Mouse (Mus musculus): ENCODE measurements around the gene Morn1. TPM values are rescaled to one million over a fixed set of nuclear protein-coding genes. Genes with fewer than 3 reads are reported as not detected.

The Morn1 gene
- polyA plus RNA-seq, 1 experiment from 2014 or later: 5.4 TPM

- peaks cover 57% of the 10 kb centered on the region for H3K4me1 ChIP-seq
- DNase-seq (ENCODE audit: low spot score): no peak
- H3K27ac ChIP-seq (replicated peaks): peak overlapping the region; percentile 57
- 68% methylated on average over 7 of the region's 7 CpGs for WGBS
- H3K36me3 ChIP-seq (replicated peaks): peaks cover 41% of the 10 kb centered on the region
- no peaks in the 10 kb centered on the region for H3K27me3 ChIP-seq (replicated peaks; ENCODE audit: low read depth, poor library complexity, severe bottlenecking)
- no peaks in the 10 kb centered on the region for H3K9me3 ChIP-seq
- H3K4me3 ChIP-seq: no peak overlapping the region
These were observed 76.3 kb downstream of the Morn1 start for GRCm38 (mm10) chr4:155162433-155163319.

- peak overlapping the region; percentile 57 for H3K27ac ChIP-seq (replicated peaks)
- H3K9me3 ChIP-seq: no peaks in the 10 kb centered on the region
- 36% methylated on average over 4 of the region's 4 CpGs for WGBS
- no peaks in the 10 kb centered on the region for H3K27me3 ChIP-seq (replicated peaks; ENCODE audit: low read depth, poor library complexity, severe bottlenecking)
- DNase-seq (ENCODE audit: low spot score): no peak
- H3K4me3 ChIP-seq: no peak overlapping the region
- H3K4me1 ChIP-seq: peaks cover 62% of the 10 kb centered on the region
- H3K36me3 ChIP-seq (replicated peaks): peaks cover 35% of the 10 kb centered on the region
These were observed 76.9 kb downstream of the Morn1 start for GRCm38 (mm10) chr4:155163320-155163651.

GRCm38 (mm10) chr4:155163685-155164084 lies 77.3 kb downstream of the Morn1 start:
- Histone ChIP-seq H3K36me3 (replicated peaks) (peaks cover 31% of the 10 kb centered on the region), H3K27me3 (replicated peaks; ENCODE audit: low read depth, poor library complexity, severe bottlenecking) (no peaks in the 10 kb centered on the region), H3K4me3 (no peak overlapping the region), H3K27ac (replicated peaks) (peak overlapping the region; percentile 45; the same call in 1 of the 2 replicates), H3K9me3 (no peaks in the 10 kb centered on the region), H3K4me1 (peaks cover 63% of the 10 kb centered on the region)
- no peak for DNase-seq (ENCODE audit: low spot score)
- WGBS: 52% methylated on average over 8 of the region's 8 CpGs

GRCm38 (mm10) chr4:155164550-155164949 lies 78.2 kb downstream of the Morn1 start:
- peak overlapping the region; percentile 45; the same call in 1 of the 2 replicates for H3K27ac ChIP-seq (replicated peaks)
- H3K27me3 ChIP-seq (replicated peaks; ENCODE audit: low read depth, poor library complexity, severe bottlenecking): no peaks in the 10 kb centered on the region
- WGBS: 84% methylated on average over 6 of the region's 6 CpGs
- no peak for DNase-seq (ENCODE audit: low spot score)
- no peaks in the 10 kb centered on the region for H3K9me3 ChIP-seq
- H3K36me3 ChIP-seq (replicated peaks): peaks cover 23% of the 10 kb centered on the region
- H3K4me1 ChIP-seq: peaks cover 64% of the 10 kb centered on the region
- H3K4me3 ChIP-seq: no peak overlapping the region

GRCm38 (mm10) chr4:155165861-155166260 lies 79.5 kb downstream of the Morn1 start:
- no peaks in the 10 kb centered on the region for H3K9me3 ChIP-seq
- peaks cover 67% of the 10 kb centered on the region for H3K4me1 ChIP-seq
- peaks cover 12% of the 10 kb centered on the region; the same call in 1 of the 2 replicates for H3K36me3 ChIP-seq (replicated peaks)
- no peaks in the 10 kb centered on the region for H3K27me3 ChIP-seq (replicated peaks; ENCODE audit: low read depth, poor library complexity, severe bottlenecking)
- H3K27ac ChIP-seq (replicated peaks): no peak overlapping the region
- no peak for DNase-seq (ENCODE audit: low spot score)
- H3K4me3 ChIP-seq: no peak overlapping the region

GRCm38 (mm10) chr4:155168835-155169252 lies 82.5 kb downstream of the Morn1 start:
- Histone ChIP-seq H3K36me3 (replicated peaks) (peaks cover 10% of the 10 kb centered on the region; the same call in 1 of the 2 replicates), H3K27ac (replicated peaks) (no peak overlapping the region), H3K4me1 (peaks cover 67% of the 10 kb centered on the region), H3K4me3 (no peak overlapping the region), H3K9me3 (no peaks in the 10 kb centered on the region), H3K27me3 (replicated peaks; ENCODE audit: low read depth, poor library complexity, severe bottlenecking) (no peaks in the 10 kb centered on the region)
- WGBS: 97% methylated on average over 8 of the region's 8 CpGs
- DNase-seq (ENCODE audit: low spot score): no peak

- Histone ChIP-seq H3K4me3 (no peak overlapping the region), H3K9me3 (no peaks in the 10 kb centered on the region), H3K4me1 (peaks cover 74% of the 10 kb centered on the region), H3K36me3 (replicated peaks) (0 out of 2 replicates have a peak, but pooled peaks cover 8% of the 10 kb centered on the region), H3K27me3 (replicated peaks; ENCODE audit: low read depth, poor library complexity, severe bottlenecking) (no peaks in the 10 kb centered on the region), H3K27ac (replicated peaks) (0 out of 2 replicates have a peak overlapping the region, but pooled peaks have one; percentile 26)
- WGBS: 85% methylated on average over 8 of the region's 8 CpGs
- no peak for DNase-seq (ENCODE audit: low spot score)
These were observed 84.3 kb downstream of the Morn1 start for GRCm38 (mm10) chr4:155170614-155171212.

- peak overlapping the region; percentile 90 for H3K27ac ChIP-seq (replicated peaks)
- no peak overlapping the region for H3K4me3 ChIP-seq
- 81% methylated on average over 5 of the region's 5 CpGs for WGBS
- H3K4me1 ChIP-seq: peaks cover 76% of the 10 kb centered on the region
- no peak for DNase-seq (ENCODE audit: low spot score)
- H3K36me3 ChIP-seq (replicated peaks): peaks cover 5% of the 10 kb centered on the region; the same call in 1 of the 2 replicates
- no peaks in the 10 kb centered on the region for H3K9me3 ChIP-seq
- no peaks in the 10 kb centered on the region for H3K27me3 ChIP-seq (replicated peaks; ENCODE audit: low read depth, poor library complexity, severe bottlenecking)
These were observed 85.7 kb downstream of the Morn1 start for GRCm38 (mm10) chr4:155171961-155172533.

GRCm38 (mm10) chr4:155172909-155173821 lies 86.8 kb downstream of the Morn1 start:
- Histone ChIP-seq H3K36me3 (replicated peaks) (peaks cover 5% of the 10 kb centered on the region; the same call in 1 of the 2 replicates), H3K27me3 (replicated peaks; ENCODE audit: low read depth, poor library complexity, severe bottlenecking) (no peaks in the 10 kb centered on the region), H3K9me3 (no peaks in the 10 kb centered on the region), H3K27ac (replicated peaks) (peak overlapping the region; percentile 90), H3K4me3 (peak overlapping the region; percentile 39), H3K4me1 (peaks cover 83% of the 10 kb centered on the region)
- DNase-seq (ENCODE audit: low spot score): peak; percentile 91
- WGBS: 7% methylated on average over 21 of the region's 21 CpGs

- WGBS: 23% methylated on average over 17 of the region's 17 CpGs
- DNase-seq (ENCODE audit: low spot score): peak; percentile 40
- peak overlapping the region; percentile 39 for H3K4me3 ChIP-seq
These were observed 87.7 kb downstream of the Morn1 start for GRCm38 (mm10) chr4:155173822-155174785.

GRCm38 (mm10) chr4:155176210-155176609 lies 89.8 kb downstream of the Morn1 start:
- H3K4me1 ChIP-seq: peaks cover 90% of the 10 kb centered on the region
- DNase-seq (ENCODE audit: low spot score): no peak
- no peaks in the 10 kb centered on the region for H3K27me3 ChIP-seq (replicated peaks; ENCODE audit: low read depth, poor library complexity, severe bottlenecking)
- H3K9me3 ChIP-seq: no peaks in the 10 kb centered on the region
- H3K36me3 ChIP-seq (replicated peaks): peaks cover 5% of the 10 kb centered on the region; the same call in 1 of the 2 replicates
- H3K4me3 ChIP-seq: no peak overlapping the region
- peak overlapping the region; percentile 2; the same call in 1 of the 2 replicates for H3K27ac ChIP-seq (replicated peaks)
- 45% methylated on average over 3 of the region's 3 CpGs for WGBS

More at GRCm38 (mm10) chr4:155173822-155174785, 87.7 kb downstream of the Morn1 start:
- Histone ChIP-seq H3K27me3 (replicated peaks; ENCODE audit: low read depth, poor library complexity, severe bottlenecking) (no peaks in the 10 kb centered on the region), H3K9me3 (no peaks in the 10 kb centered on the region), H3K27ac (replicated peaks) (peak overlapping the region; percentile 90), H3K36me3 (replicated peaks) (peaks cover 5% of the 10 kb centered on the region; the same call in 1 of the 2 replicates), H3K4me1 (peaks cover 91% of the 10 kb centered on the region)

Measured in embryonic facial prominence, embryonic 10.5 days (tissue).